Mouse (Mus musculus): Measurements from ENCODE around the gene Spata21. TPM values are rescaled to one million over a fixed set of nuclear protein-coding genes. Genes with fewer than 3 reads are reported as not detected.

Gene Spata21
- polyA plus RNA-seq, 1 experiment = not detected

- no peak for TF ChIP-seq TAL1 (IDR thresholded peaks at IDR 0.05; ENCODE audit: low read length)
- TF ChIP-seq GATA1 (IDR thresholded peaks at IDR 0.05; ENCODE audit: low read length) = no peak
- Histone ChIP-seq H3K4me3 (replicated peaks) (no peak overlapping the region), H3K36me3 (ENCODE audit: control insufficient read depth) (peaks cover 84% of the 10 kb centered on the region), H3K4me1 (ENCODE audit: control insufficient read depth) (no peaks in the 10 kb centered on the region; the same call in 1 of the 2 replicates), H3K9me3 (ENCODE audit: control insufficient read depth, low read length) (peaks cover 7% of the 10 kb centered on the region), H3K27me3 (ENCODE audit: control insufficient read depth) (no peaks in the 10 kb centered on the region)
Measured at GRCm38 (mm10) chr4:141114521-141114981, 26.4 kb downstream of the Spata21 start.

DNA sequence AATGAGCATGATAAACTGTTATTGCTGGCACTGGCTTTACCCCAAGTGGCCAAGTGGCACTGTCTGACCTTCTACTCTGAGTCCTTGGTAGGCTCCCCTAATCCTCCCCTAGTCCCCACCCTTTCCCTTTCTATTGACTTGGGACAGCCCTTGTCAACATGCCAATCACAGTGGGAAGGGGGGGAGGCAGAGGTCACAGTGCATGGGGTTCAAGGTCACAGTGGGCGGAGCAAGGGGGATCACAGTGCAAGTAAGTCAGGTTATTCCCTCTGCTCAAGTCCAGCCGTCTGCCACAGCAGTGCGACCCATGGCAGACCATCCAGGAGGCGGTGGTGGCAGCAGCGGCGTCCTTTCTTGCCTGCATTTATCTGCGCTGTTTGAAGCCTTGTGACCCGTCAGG, 27.3 kb downstream of the Spata21 start:
- no peaks in the 10 kb centered on the region for H3K27me3 ChIP-seq (ENCODE audit: control insufficient read depth)
- TF ChIP-seq TAL1 (IDR thresholded peaks at IDR 0.05; ENCODE audit: low read length) = no peak
- no peak for TF ChIP-seq GATA1 (IDR thresholded peaks at IDR 0.05; ENCODE audit: low read length)
- no peak overlapping the region for H3K4me3 ChIP-seq (replicated peaks)
- H3K9me3 ChIP-seq (ENCODE audit: control insufficient read depth, low read length) = peaks cover 5% of the 10 kb centered on the region
- H3K4me1 ChIP-seq (ENCODE audit: control insufficient read depth) = no peaks in the 10 kb centered on the region; the same call in 1 of the 2 replicates
- peaks cover 85% of the 10 kb centered on the region for H3K36me3 ChIP-seq (ENCODE audit: control insufficient read depth)

DNA sequence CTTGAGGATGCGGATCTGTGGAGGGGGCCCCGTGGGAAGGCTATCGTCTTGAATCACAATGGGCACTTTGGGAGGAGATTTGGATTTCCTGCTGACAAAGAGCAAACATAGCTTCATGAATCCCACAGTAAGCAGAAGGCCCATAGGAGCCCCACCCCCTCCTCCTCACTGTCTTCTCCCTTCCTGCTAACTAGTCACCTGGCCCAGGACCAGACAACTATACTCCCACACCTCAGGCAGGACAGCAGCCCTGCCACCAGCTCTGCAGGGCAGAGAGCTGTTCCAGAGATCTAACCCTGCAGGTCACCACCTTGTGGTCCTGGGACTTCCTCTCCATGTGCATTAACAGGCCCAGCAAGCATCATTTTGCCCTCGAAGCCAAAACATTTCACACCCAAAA, 30.6 kb downstream of the Spata21 start:
- TF ChIP-seq GATA1 (IDR thresholded peaks at IDR 0.05; ENCODE audit: low read length) = no peak
- TF ChIP-seq TAL1 (IDR thresholded peaks at IDR 0.05; ENCODE audit: low read length) = no peak
- Histone ChIP-seq H3K4me3 (replicated peaks) (no peak overlapping the region), H3K9me3 (ENCODE audit: control insufficient read depth, low read length) (no peaks in the 10 kb centered on the region), H3K27me3 (ENCODE audit: control insufficient read depth) (no peaks in the 10 kb centered on the region), H3K36me3 (ENCODE audit: control insufficient read depth) (peaks cover 77% of the 10 kb centered on the region), H3K4me1 (ENCODE audit: control insufficient read depth) (peaks cover 2% of the 10 kb centered on the region; the same call in 1 of the 2 replicates)

DNA sequence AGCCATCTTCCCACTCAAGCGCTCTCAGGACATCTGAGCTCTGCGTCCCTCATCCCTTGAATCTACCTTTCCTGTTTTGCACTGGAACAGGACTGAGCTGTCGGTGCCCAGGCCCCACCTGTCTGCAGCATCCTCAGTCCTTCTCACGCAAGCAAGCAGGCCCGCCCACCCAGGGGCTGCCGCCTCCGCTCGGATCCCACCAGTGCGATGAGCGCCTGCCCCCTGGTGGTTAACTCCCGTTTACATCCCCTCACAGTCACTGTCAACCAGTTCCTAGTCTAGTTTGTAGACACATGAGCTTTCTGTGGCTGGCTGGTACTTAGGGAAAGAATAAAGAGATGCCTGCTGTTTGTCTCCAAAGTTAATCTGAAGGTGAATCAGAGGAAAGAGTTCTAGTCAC, 32.6 kb downstream of the Spata21 start:
- Histone ChIP-seq H3K4me1 (ENCODE audit: control insufficient read depth) (peaks cover 2% of the 10 kb centered on the region; the same call in 1 of the 2 replicates), H3K27me3 (ENCODE audit: control insufficient read depth) (no peaks in the 10 kb centered on the region), H3K36me3 (ENCODE audit: control insufficient read depth) (peaks cover 60% of the 10 kb centered on the region), H3K9me3 (ENCODE audit: control insufficient read depth, low read length) (no peaks in the 10 kb centered on the region), H3K4me3 (replicated peaks) (no peak overlapping the region)
- no peak for TF ChIP-seq TAL1 (IDR thresholded peaks at IDR 0.05; ENCODE audit: low read length)
- TF ChIP-seq GATA1 (IDR thresholded peaks at IDR 0.05; ENCODE audit: low read length) = no peak

GRCm38 (mm10) chr4:141122663-141123062, 34.5 kb downstream of the Spata21 start:
- peaks cover 52% of the 10 kb centered on the region for H3K36me3 ChIP-seq (ENCODE audit: control insufficient read depth)
- no peaks in the 10 kb centered on the region for H3K9me3 ChIP-seq (ENCODE audit: control insufficient read depth, low read length)
- no peak for TF ChIP-seq TAL1 (IDR thresholded peaks at IDR 0.05; ENCODE audit: low read length)
- no peak overlapping the region for H3K4me3 ChIP-seq (replicated peaks)
- no peaks in the 10 kb centered on the region for H3K27me3 ChIP-seq (ENCODE audit: control insufficient read depth)
- H3K4me1 ChIP-seq (ENCODE audit: control insufficient read depth) = peaks cover 5% of the 10 kb centered on the region

- Histone ChIP-seq H3K4me3 (replicated peaks) (no peak overlapping the region), H3K36me3 (ENCODE audit: control insufficient read depth) (peaks cover 48% of the 10 kb centered on the region), H3K27me3 (ENCODE audit: control insufficient read depth) (no peaks in the 10 kb centered on the region), H3K4me1 (ENCODE audit: control insufficient read depth) (peaks cover 5% of the 10 kb centered on the region), H3K9me3 (ENCODE audit: control insufficient read depth, low read length) (no peaks in the 10 kb centered on the region)
- no peak for TF ChIP-seq TAL1 (IDR thresholded peaks at IDR 0.05; ENCODE audit: low read length)
- no peak for TF ChIP-seq GATA1 (IDR thresholded peaks at IDR 0.05; ENCODE audit: low read length)
Measured at GRCm38 (mm10) chr4:141123065-141123464, 34.9 kb downstream of the Spata21 start.

- Histone ChIP-seq H3K36me3 (ENCODE audit: control insufficient read depth) (peaks cover 39% of the 10 kb centered on the region), H3K4me3 (replicated peaks) (no peak overlapping the region), H3K4me1 (ENCODE audit: control insufficient read depth) (peaks cover 19% of the 10 kb centered on the region), H3K27me3 (ENCODE audit: control insufficient read depth) (no peaks in the 10 kb centered on the region), H3K9me3 (ENCODE audit: control insufficient read depth, low read length) (no peaks in the 10 kb centered on the region)
- TF ChIP-seq GATA1 (IDR thresholded peaks at IDR 0.05; ENCODE audit: low read length) (no peak), TAL1 (IDR thresholded peaks at IDR 0.05; ENCODE audit: low read length) (no peak)
Measured at GRCm38 (mm10) chr4:141129190-141129710, 41.1 kb downstream of the Spata21 start.

- no peaks in the 10 kb centered on the region for H3K9me3 ChIP-seq (ENCODE audit: control insufficient read depth, low read length)
- peaks cover 27% of the 10 kb centered on the region for H3K4me1 ChIP-seq (ENCODE audit: control insufficient read depth)
- no peak overlapping the region for H3K4me3 ChIP-seq (replicated peaks)
- no peaks in the 10 kb centered on the region for H3K27me3 ChIP-seq (ENCODE audit: control insufficient read depth)
- TF ChIP-seq TAL1 (IDR thresholded peaks at IDR 0.05; ENCODE audit: low read length) (no peak), GATA1 (IDR thresholded peaks at IDR 0.05; ENCODE audit: low read length) (no peak)
- peaks cover 52% of the 10 kb centered on the region for H3K36me3 ChIP-seq (ENCODE audit: control insufficient read depth)
Measured at GRCm38 (mm10) chr4:141130704-141131342, 42.7 kb downstream of the Spata21 start.

GRCm38 (mm10) chr4:141131531-141132061, 43.5 kb downstream of the Spata21 start:
- no peaks in the 10 kb centered on the region for H3K9me3 ChIP-seq (ENCODE audit: control insufficient read depth, low read length)
- peaks cover 32% of the 10 kb centered on the region for H3K4me1 ChIP-seq (ENCODE audit: control insufficient read depth)
- no peak overlapping the region for H3K4me3 ChIP-seq (replicated peaks)
- TF ChIP-seq TAL1 (IDR thresholded peaks at IDR 0.05; ENCODE audit: low read length) = no peak
- no peak for TF ChIP-seq GATA1 (IDR thresholded peaks at IDR 0.05; ENCODE audit: low read length)
- H3K27me3 ChIP-seq (ENCODE audit: control insufficient read depth) = no peaks in the 10 kb centered on the region
- peaks cover 53% of the 10 kb centered on the region for H3K36me3 ChIP-seq (ENCODE audit: control insufficient read depth)

Measured in erythroblast, embryonic 14.5 days (primary cell).